Mouse (Mus musculus) gastrocnemius, postnatal 4 days (tissue): ENCODE results near the gene Eif2b3. TPM values are rescaled to one million over a fixed set of nuclear protein-coding genes. Genes with fewer than 3 reads are reported as not detected.

ENCODE experiments used
- DNase-seq, 2 experiments: peaks; one replicate each; pipeline ENCODE4 v3.0.0; 2021 to 2022; ENCODE audit warnings: low spot score in 2 of 2, mixed read lengths in 2 of 2
- total RNA-seq, 2 experiments: library from RNA; stranded (reverse); gene quantifications; 2 replicates each; pipeline ENCODE4 v1.2.3; 2021

Eif2b3 gene
- total RNA-seq, 2 experiments from 2014 or later: 25.1 to 28.3 TPM

DNA sequence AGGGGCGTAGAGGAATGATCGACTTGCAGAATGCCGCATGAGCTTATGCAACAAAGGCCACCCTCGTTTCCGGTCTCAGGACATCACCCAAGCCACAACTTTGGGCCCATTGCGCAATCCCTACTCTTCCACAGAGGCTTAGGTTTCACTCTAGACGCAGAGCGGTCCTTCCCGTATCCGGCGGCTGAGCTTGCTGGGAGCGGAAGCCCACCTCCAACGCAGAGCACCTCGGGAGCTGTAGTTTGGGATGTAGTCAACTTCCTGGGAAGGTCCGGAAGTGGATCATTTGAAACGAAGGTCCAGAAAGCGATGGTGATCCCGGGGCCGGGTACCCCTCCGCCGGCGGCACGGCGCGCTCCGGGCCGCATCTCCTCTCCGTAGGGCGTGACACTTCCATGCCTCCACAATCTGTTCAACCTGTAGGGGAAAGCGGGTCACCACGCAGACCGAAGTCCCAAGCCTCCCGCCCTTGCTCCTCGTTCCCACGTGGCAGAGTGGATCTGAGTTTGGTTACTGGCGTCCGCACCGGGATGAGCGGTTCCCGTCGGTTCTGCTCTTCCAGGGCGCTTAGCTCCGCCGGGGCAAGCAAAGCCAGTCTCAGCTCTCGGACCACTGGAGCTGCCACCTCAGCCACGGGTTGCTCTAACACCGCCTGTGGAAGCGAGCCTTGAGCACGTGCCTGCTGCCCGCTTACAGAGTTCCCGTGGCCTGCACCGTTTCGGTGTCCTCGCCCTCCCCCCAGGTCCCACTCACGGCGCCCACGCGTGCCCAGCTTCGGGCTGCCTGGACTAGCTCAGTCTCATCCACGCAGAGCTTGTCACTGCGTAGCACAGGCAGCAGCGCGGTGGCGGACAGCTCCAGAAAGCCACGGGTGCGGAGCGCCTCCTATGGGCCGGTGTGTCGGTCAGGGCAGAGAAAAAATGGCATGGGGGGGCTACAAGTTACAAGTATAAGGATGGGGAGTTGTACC, 101.5 kb downstream of the Eif2b3 start:
- peak; percentile 81 to 91 for DNase-seq

DNA sequence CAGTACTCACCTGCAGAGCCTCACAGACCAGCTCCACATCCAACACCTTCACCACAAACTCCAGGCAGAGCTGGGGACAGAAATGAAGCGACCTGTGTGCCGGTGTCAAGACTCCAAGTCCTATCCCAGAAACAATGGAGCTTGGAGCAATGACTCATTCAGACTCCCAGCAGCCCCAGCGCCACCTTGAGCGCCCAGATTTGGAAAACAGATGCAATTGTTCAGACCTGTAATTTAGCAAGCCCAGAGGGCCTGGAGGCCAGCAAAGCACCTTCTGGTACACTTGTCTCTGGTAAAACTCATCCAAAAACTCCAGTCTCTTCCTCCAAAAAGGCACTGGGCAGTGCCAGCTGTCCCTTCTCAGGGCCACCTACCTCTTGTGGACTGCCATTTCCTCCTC, 103.0 kb downstream of the Eif2b3 start:
- no peak for DNase-seq

DNA sequence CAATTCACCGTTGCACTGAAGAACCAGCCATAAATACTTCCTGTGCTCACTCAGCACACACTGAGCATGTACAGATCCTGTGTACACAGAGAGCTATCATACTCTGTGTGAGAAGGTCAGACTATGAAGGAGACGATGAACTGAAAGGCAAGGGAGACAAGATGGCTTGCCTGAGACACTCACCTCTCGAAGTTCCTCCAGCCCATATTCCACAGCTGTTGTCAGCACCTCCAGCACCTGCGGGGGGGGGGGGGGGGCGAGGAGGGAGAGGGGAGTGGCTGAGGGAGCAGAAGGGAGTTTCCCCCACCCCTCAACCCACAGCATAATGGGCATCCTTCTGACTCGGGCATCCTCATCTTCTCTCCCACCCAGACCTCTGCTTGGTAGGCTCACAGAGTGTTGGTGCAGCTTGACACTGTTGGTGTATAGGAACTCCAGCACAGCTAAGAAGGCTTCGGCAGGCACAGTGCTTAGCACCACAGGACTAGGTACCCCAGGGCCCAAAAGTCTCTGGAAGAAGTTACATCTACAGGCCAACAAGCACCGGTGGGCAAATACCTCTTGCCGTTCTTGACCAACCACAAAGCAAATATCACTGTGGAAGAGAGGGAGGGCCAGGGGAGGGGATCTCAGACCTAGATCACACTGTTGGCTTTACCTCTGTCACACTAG, 104.5 kb downstream of the Eif2b3 start:
- DNase-seq: no peak

DNA sequence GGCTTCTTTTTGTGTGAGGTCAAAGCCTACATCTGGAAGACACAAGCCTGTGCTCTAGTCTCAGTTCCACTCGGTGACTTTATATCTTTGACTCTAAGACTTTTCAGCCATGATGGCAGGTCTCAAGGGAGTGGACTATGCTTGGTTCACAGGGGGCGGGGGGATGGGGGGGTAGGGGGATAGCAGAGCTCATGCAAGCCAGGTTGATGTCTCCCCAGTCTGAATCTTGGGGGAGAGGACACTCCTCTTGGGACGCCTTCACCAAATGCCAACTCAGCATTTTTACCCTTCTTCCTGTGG, 105.0 kb downstream of the Eif2b3 start:
- no peak for DNase-seq

DNA sequence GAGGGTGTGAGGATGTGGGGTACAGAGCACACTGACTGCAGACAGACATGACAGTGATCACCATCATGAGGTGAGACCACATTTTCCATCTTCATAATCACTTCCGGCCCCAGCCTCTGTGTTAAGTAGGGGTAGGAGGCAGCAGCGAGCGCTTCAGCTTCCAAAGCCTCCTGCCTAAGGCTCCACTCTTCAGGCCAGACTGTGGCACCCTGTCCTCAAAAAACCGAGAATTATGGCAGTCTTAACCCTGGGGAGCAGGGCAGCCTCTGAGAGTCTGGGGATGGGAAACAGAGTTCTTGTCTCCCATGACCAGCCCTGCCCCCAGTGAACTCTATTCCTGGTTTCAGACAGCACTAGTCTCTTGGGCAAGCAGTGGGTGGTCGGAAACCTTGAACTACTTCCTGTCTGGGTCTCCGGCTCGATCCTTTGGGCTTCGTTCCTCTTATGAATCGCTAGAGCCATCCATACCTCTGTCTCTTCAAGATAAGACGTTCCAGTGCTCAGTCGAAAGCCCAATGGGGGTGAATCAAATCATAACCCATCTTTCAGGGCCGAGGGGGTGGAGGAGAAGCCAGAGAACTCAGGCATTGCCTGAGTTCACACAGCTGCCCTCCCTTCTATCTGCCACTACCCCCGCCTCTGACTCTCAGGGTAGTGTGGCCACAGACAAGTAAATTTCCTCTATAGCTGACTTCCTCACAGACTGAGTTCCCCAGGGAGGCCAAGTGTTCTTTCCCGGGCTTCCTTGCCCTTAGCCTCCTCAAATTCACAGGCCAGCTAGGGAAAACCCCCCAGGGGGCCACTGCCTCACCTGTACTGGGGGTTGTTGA, 105.5 kb downstream of the Eif2b3 start:
- peak in 1 of 2 experiments; percentile 48 for DNase-seq

DNA sequence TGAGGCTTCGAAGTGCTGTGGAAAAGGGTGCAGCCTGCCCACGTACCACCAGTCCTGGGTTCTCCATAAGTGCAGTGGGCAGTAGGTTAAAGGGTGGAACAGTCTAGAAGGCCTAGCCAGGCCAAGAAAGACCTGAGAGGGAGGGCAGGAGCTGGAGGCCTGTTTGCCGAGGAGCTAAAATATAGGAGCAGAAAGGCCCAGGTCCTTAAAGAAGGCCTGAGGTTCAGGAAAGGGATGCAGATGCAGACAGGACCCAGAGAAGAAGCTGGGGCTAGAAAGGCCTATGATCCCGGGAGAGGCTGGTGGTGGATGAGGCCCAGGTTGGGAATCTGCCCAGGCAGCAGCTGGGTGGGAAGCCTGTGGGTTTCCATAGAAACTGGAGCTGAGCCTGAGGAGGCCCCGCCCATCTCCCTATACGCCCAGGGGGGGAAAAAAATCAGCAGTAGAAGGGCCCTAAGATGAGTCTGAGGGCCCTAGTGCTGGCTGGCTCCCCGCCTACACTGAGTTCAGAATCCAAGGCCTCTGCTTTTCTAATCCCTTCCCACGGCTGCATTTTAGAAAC, 106.2 kb downstream of the Eif2b3 start, which contains the start of gene Btbd19:
TSS of gene Btbd19 (minus strand) at position 378 of the 562 bp plus-strand sequence.
- DNase-seq: peak; percentile 83 to 89

DNA sequence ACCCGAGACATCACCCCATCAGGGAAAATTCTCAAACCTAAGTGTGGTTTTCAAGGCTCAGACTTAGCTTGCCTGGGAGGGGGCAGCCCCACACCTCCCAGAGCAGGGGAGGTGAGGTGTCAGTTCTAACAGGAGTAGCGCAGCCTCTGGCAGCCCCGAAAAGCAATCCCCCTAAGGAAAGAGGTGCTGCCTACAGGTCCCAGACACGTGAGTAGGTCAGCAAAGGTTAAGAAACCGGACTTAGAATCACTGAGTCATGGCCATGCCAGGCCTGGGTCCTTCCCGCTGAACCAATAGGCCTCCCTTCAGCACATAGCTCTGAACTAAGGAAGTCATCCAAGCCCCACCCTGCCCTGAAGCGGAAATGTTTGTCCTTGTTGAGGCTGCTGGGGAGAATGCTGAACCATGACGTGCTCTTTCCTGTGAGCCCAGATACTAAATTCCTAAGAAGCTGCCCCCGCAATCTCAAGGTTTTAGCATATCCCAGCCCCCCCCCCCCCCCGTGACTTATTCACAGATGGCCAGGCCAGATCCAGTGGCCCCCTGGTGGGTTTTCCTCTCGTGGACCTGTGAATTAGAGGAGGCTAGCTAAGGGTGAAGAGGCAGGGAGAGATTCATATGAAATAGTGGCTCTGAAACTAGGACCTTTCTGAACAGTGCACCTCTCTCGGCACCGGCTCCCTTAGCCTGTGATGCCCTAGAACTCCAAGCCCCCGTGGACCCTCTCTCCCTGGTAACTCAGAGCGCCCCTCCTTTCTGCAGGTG, 106.9 kb downstream of the Eif2b3 start:
- peak; percentile 53 to 73 for DNase-seq

DNA sequence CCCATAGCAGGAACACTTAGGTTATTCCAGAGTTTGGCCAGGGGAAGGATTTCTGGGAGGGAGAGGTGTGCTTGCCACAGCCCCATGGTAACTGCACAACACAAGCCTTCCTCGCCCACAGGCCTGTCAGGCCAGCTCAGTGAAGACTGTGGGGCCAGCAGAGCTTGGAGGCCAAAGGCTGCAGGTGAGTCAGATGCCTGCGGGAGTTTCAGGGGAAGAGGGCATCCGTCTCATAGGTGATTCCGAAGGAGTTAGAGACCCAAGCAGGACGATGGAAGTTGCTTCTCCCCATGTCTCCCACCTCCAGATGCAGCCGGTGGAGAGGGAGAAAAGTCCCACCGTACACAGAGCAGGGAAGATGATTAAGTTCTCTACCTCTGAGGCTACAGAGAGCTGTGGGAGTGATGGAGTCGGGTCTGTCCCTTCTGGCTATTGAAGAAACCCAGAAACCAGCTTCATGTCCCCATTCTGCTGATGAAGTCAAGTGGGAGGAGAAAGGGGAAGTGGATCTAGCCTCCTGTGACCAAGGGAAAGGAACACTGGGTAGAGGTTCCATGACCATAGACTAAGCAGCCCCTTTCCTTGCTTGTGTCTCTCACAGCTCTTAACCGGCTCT, 107.6 kb downstream of the Eif2b3 start, which contains the start of gene Tctex1d4:
TSS of gene Tctex1d4 (plus strand) at position 120 of the 616 bp plus-strand sequence.
- DNase-seq: no peak

DNA sequence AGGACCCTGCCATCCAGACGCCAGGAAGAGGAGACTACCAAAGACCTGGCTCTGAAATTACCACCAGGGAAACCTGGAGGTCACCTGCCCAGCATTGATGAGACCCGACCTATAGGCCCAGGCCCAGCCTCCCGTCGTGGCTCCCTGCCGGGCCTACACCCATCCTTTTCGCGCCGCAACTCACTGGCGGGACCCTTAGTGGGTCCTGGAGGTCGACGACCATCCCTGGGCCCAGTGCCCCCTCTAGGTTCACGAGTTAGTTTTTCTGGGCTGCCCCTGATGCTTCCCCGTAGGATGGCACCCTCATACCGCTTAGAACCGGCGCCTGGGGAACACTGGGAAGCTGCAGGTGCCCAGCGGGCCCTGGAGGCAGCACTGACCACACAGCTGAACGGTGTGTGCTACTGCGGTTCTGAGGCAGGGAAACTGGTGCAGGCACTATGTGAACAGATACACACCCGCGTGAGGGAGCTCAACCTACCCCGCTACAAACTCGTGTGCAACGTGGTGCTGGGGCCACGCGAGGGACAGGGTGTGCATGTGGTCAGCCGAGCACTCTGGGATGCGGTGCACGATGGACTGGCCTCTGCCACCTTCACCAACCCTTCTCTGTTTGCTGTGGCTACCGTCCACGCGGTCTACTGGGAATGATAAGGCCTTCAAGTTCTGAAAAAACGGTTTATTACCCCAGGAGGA, 108.9 kb downstream of the Eif2b3 start:
- no peak for DNase-seq

DNA sequence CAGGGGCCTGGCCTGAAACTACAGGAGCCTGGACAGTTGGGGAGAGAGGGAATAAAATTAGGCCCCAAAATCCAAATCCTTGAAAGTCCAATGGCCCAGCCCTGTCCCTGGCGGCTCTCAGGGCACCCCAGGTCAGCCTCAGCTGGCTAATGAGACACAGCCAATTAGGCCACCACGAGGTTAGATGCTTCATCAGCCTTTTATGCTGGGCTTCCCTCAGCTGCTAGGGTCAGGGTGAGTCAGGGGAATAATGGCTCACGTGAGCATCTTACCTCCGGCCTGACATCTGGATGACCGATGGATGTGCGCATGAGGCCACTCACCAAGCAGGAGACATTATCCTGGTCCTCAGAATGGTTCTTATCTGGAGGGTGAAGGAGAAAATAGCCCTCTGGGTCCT, 111.6 kb downstream of the Eif2b3 start:
- no peak for DNase-seq

DNA sequence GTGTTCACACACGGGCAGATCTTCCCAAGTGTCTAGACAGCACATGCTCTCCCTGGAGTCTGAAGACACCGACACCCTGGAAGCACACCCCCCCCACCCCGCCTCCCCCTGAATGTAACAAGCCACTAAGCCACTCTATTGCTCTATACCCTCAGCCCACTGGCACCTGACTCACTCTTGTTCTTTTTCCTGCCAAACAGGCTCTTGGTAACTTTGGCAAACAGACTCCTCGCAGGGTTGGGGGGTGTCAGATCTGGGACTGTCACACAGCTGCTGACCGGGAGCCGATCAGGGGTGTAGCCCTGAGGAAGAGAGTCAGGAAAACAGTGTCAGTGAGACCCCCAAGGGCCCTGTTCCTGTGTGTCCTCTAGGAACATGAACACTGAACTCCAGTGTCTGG, 112.0 kb downstream of the Eif2b3 start:
- DNase-seq: no peak

DNA sequence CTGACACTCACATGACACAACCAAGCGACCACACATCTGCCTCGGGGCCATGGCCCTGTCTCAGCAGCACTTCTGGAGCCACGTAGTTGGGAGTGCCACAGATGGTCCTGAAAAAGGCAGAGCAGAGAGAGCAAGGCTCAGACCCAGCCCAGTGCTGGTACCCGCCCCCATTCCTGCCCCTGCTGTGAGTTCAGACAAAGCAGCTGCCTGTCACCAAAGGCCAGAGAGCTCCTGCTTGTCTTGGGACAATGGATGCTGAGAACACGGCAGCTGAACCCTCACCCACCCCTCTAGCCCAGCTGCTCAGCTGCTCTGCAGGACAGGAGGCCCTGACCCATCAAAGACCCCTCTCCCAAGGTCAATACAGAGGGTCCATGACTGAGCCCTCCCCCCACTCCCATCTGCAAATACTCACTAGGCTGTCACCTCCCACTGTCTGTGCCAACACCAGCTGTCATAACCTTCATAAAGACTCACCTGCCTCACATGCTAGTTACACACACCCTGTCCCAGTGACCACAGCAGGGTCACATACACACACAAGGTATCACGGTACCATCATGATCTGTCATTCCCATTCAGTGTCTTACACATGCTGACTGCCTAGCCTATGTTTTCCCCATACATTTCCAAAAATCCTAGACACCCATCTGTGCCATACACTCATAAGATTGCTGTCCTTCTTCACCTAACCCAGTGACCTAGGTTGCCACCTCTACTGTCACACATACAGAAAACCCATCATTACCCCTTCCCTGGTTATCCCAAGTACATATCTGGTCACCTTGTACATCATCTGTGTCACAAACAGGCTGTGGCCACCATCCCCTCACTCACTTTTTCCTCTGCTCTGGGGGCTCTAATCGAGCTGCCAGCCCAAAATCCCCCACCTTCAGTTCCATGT, 112.9 kb downstream of the Eif2b3 start:
- no peak for DNase-seq

DNA sequence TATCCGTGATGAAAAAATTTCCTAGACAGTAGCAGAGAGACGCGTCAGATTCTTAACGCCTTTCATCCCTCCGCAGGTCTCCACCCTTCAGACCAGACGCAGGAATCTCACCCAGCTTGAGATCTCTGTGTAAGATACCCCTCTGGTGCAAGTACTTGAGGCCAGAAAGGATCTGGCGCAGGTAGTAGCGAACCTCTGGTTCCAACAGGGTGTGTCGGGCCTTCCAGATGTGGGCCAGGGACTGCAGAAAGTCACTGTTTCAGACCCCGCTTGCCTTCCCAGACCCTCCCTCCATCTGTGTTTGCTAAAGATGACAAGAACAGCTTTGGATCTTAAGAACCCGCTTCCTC, 113.6 kb downstream of the Eif2b3 start:
- no peak for DNase-seq

DNA sequence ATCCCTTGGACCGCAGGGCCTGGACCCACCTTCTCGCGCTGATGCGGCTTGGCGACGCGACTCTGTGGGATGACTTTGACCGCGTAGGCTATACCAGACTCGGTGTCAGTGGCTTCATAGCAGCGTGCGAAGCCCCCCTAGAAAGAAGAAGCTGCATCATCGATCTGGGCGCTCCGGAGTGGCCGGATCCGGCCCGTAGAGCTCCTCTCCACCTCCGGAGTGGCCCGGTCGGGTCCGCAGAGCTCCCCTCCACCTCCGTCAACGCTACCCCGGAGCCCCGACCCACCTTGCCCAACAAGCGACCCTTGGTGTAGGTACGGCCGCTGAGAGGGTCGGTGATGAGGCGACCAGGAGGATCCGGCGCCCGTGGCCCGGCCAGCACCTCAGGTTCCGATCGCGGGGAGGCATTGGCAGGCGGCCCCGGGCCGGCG, 114.2 kb downstream of the Eif2b3 start:
- no peak for DNase-seq

DNA sequence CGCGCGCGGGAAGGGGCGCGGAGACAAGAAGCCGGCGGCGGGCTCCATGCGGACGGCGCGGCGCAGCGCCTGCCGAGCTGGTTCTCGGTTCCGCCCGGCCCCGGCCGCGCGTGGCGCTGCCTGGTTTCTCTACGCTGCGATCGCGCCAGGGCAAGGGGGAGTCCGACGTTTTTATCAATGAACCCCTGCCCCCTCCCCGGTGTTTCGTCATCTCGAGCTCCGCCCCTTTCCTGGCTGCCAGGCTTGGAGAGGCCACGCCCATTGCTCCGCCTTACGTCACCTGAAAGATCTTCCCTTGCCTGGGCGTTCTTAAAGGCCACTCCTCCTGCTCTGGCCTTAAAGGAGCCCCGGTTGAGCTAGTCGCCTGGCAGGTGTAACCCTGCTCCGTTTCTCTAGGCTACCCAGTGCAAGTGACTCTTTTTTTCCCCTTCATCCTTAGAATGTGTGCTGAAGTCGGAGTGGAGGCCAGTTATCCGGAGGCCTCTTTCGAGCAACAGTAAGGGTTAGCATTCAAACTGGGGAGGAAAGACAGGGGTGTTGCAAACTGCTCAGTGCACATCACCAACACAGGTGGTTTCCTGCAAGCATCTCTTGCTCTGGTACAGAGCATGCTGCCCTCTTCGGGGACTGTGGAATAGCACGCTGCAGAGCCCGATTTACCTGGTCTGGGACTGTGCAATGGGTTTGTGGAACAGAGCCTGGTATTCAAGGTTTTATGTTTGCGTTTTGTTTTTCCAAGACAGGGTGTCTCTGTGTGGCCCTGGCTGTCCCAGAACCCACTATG, 114.8 kb downstream of the Eif2b3 start, which contains the start of gene Plk3:
TSS of gene Plk3 (minus strand) at position 147 of the 784 bp plus-strand sequence.
- peak; percentile 88 to 93 for DNase-seq

DNA sequence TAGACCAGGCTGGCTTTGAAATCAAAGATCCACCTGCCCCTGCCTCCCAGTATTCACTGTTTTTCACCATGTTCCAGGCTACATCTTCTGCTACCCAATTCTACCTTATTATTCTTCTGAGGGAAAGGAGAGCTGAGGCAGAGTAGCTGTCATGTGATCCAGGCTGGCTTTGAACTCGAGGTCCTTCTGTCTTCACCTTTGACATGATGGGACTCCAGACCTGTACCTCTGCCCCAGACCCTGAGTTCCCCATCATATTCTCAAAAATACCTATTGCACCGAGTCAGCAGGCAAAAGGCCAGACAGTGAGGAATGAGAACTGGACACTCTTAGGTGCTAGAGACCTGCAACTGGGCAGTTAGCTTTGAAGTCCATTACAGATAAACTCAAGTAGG, 115.4 kb downstream of the Eif2b3 start:
- DNase-seq: no peak

DNA sequence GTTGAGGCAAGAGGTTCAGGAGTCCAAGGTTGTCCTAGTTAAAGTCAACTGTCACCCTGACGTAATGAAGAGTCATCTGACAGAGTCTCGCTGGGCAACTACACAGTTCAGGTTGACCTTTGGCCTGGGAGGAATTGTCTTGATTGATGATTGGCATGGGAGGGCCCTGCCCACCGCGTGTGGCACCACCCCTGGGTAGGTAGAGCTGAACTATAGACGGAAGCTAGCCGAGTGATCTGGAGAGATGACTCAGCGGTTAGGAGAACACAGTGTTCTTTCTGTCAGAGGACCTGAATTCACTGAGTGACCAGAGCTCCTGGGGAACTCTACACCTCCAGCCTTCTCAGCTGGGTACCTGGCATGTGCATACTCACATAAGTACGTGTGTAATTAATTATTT, 116.8 kb downstream of the Eif2b3 start:
- no peak for DNase-seq
